Mouse (Mus musculus) adrenal gland, adult 10 weeks (tissue): ENCODE measurements around the gene Sectm1b. TPM values are rescaled to one million over a fixed set of nuclear protein-coding genes. Genes with fewer than 3 reads are reported as not detected.

Experiments
- polyA plus RNA-seq: library from polyadenylated mRNA; stranded (reverse); fragments of 350-450 nt; fragmentation: Illumina TruSeq; extraction: RNeasy Lipid Tissue Mini Kit (QIAGEN cat#74804); gene quantifications from one replicate; pipeline ENCODE4 v1.2.3, GENCODE M21; 2014; ENCODE audit warnings: low read depth, low replicate concordance

Gene Sectm1b
- not detected for polyA plus RNA-seq

DNA sequence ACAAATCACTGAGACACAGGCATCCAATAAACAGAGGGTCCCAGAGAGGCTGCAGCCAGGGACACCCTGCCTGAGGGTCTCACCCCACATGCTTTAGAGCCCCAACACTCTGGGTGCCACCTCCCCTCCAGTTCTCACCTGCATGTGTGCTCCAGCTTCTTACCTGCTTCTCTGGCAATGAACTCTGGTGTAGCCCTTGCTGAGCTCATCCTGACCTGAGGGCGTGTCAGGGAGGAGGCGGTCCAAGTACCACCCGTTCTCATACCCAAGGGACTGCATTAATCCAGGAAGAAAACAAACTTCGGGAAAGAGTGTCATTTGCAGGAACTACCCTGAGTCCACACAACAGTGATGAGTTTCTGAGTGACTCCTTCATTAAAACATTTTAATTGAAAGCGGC lies at the start of gene Sectm1b:
Gene Sectm1b (minus strand): TSS at position 191 of the 400 bp plus-strand sequence.

GRCm38 (mm10) chr11:121081120-121081519 lies 17.8 kb upstream of the Sectm1b start, which contains the start of gene Sectm1a:
TSS of gene Sectm1a (minus strand) at chr11:121081220.

GRCm38 (mm10) chr11:121039302-121039701 lies 24.1 kb downstream of the Sectm1b start, which contains the start of gene Cd7:
TSS of gene Cd7 (minus strand) at chr11:121039418.

Other genes with a start within 250 kb of the Sectm1b start
- gene Fasn, start 239.0 kb downstream of the Sectm1b start, polyA plus RNA-seq, result 10.8 TPM
- 1.2 TPM for gene Ccdc57, start 130.7 kb downstream of the Sectm1b start, polyA plus RNA-seq
- 0.12 TPM for gene Slc16a3, start 115.1 kb downstream of the Sectm1b start, polyA plus RNA-seq
- 73.3 TPM for gene Csnk1d, start 72.2 kb downstream of the Sectm1b start, polyA plus RNA-seq
- gene Cd7, start 24.2 kb downstream of the Sectm1b start, polyA plus RNA-seq, result not detected
- not detected for gene Sectm1a, start 17.7 kb upstream of the Sectm1b start, polyA plus RNA-seq
- gene Tex19.2, start 55.1 kb upstream of the Sectm1b start, polyA plus RNA-seq, result not detected
- gene Tex19.1, start 82.6 kb upstream of the Sectm1b start, polyA plus RNA-seq, result not detected
- not detected for gene Uts2r, start 96.7 kb upstream of the Sectm1b start, polyA plus RNA-seq
- 6.6 TPM for gene Hexdc, start 140.9 kb upstream of the Sectm1b start, polyA plus RNA-seq
- gene Ogfod3, start 141.1 kb upstream of the Sectm1b start, polyA plus RNA-seq, result 3.3 TPM
- gene Cybc1, start 165.8 kb upstream of the Sectm1b start, polyA plus RNA-seq, result 11.7 TPM
- gene Narf, start 173.7 kb upstream of the Sectm1b start, polyA plus RNA-seq, result 12.0 TPM
- gene Foxk2, start 196.4 kb upstream of the Sectm1b start, polyA plus RNA-seq, result 25.8 TPM